Mouse (Mus musculus) brown adipose tissue, adult 24 weeks (tissue): ENCODE data around the gene Cldn13. TPM values are rescaled to one million over a fixed set of nuclear protein-coding genes. Genes with fewer than 3 reads are reported as not detected.

Source experiments
- polyA plus RNA-seq: library from polyadenylated mRNA; stranded (reverse); fragments of >200 nt; gene quantifications from 2 replicates; pipeline ENCODE4 v1.2.4, GENCODE M21; 2012; ENCODE audit not compliant: missing spikeins, insufficient read depth, insufficient read length

Cldn13 gene
- polyA plus RNA-seq, 1 experiment, result not detected

Other genes with a start within 250 kb of the Cldn13 start
- 4.1 and 7.5 TPM in 2 replicates for gene Limk1, start 226.9 kb downstream of the Cldn13 start, polyA plus RNA-seq
- gene Eln, start 168.2 kb downstream of the Cldn13 start, polyA plus RNA-seq, result 5.4 and 7.3 TPM in 2 replicates
- gene Tmem270, start 8.8 kb downstream of the Cldn13 start, polyA plus RNA-seq, result not detected in 2 replicates
- gene Mettl27, start 16.8 kb upstream of the Cldn13 start, polyA plus RNA-seq, result 6.3 and 9.3 TPM in 2 replicates
- gene Cldn4, start 31.4 kb upstream of the Cldn13 start, polyA plus RNA-seq, result not detected in 2 replicates
- gene Cldn3, start 70.7 kb upstream of the Cldn13 start, polyA plus RNA-seq, result not detected in 2 replicates
- gene Abhd11, start 93.6 kb upstream of the Cldn13 start, polyA plus RNA-seq, result 91.8 and 99.4 TPM in 2 replicates
- gene Stx1a, start 108.0 kb upstream of the Cldn13 start, polyA plus RNA-seq, result not detected in 2 replicates
- gene Dnajc30, start 148.7 kb upstream of the Cldn13 start, polyA plus RNA-seq, result 14.3 and 21.1 TPM in 2 replicates
- 28.3 and 31.3 TPM in 2 replicates for gene Bud23, start 149.4 kb upstream of the Cldn13 start, polyA plus RNA-seq
- gene Vps37d, start 162.7 kb upstream of the Cldn13 start, polyA plus RNA-seq, result 1.1 TPM in 1 of 2 replicates, not detected in the other
- gene Mlxipl, start 174.4 kb upstream of the Cldn13 start, polyA plus RNA-seq, result 174 and 262 TPM in 2 replicates
- 7.5 and 8.2 TPM in 2 replicates for gene Tbl2, start 234.1 kb upstream of the Cldn13 start, polyA plus RNA-seq